Mouse (Mus musculus) left cerebral cortex, adult 2 months (tissue): ENCODE measurements at regions not wholly inside any gene's neighbourhood (a gene's known extent, or its start where the extent isn't known, plus 50 kb on each side); places are given as distances from the start of the nearest gene placed in this dataset.

Experiments used
- DNase-seq, 2 experiments: peaks; one replicate each; pipeline ENCODE4 v3.0.0; 2021 to 2022; ENCODE audit warnings: low spot score in 2 of 2, mixed read lengths in 1 of 2; ENCODE audit errors: extremely low spot score in 1 of 2
- H3K27ac ChIP-seq: fragments of 200-600 bp; 2 replicates; pipeline ENCODE4 v1.8.1; 2022
- H3K4me3 ChIP-seq: fragments of 200-600 bp; 2 replicates; pipeline ENCODE4 v1.8.1; 2022
- CTCF ChIP-seq: fragments of 200-600 bp; IDR thresholded peaks from 2 replicates; pipeline ENCODE4 v1.8.1; 2022; ENCODE audit warnings: antibody characterized with exemption, mild to moderate bottlenecking, moderate library complexity
- intact Hi-C: fragments of 180-260 bp; cut with DNase I; formaldehyde crosslinking; loops from one replicate; pipeline ENCODE4 v1.15.1; 2025

- no peak for DNase-seq
- no peak overlapping the region for H3K4me3 ChIP-seq
- intact Hi-C loops = no loop called here
- H3K27ac ChIP-seq = no peak overlapping the region
- TF ChIP-seq CTCF = no peak
Measured at GRCm38 (mm10) chr12:77179138-77179537, 58.8 kb upstream of the Fut8 start.

GRCm38 (mm10) chr12:77177811-77178578 lies 59.9 kb upstream of the Fut8 start:
- no peak overlapping the region for H3K27ac ChIP-seq
- no peak for DNase-seq
- H3K4me3 ChIP-seq = no peak overlapping the region
- no peak for TF ChIP-seq CTCF
- intact Hi-C loops = no loop called here

- Histone ChIP-seq H3K27ac (no peak overlapping the region), H3K4me3 (no peak overlapping the region)
- intact Hi-C loops = no loop called here
- DNase-seq = no peak
- no peak for TF ChIP-seq CTCF
Measured at GRCm38 (mm10) chr12:77177303-77177702, 60.6 kb upstream of the Fut8 start.

GRCm38 (mm10) chr12:77174032-77174431 lies 63.9 kb upstream of the Fut8 start:
- Histone ChIP-seq H3K4me3 (no peak overlapping the region), H3K27ac (no peak overlapping the region)
- DNase-seq = no peak
- TF ChIP-seq CTCF = no peak
- intact Hi-C loops = no loop called here

DNA sequence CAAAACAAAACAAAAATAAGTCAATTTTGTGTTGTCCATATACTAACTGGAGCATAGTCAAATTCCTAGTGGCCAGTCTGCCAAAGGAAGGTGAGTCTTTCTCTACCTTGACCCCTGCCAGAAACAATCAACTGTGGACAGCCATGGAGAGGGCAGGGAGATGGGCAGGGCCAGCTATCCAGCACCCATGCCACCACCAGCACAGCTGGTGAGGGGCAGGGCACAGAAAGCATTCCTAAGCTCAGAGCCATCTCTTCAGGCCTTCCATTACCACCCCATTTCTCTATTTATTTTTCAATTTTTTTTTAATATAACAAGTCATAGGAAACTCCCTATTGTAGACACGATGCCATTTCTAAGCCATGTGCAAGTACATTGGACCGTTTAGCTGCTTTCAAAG lies 65.4 kb upstream of the Fut8 start:
- intact Hi-C loops = no loop called here
- DNase-seq = no peak
- Histone ChIP-seq H3K27ac (no peak overlapping the region), H3K4me3 (no peak overlapping the region)
- TF ChIP-seq CTCF = no peak

DNA sequence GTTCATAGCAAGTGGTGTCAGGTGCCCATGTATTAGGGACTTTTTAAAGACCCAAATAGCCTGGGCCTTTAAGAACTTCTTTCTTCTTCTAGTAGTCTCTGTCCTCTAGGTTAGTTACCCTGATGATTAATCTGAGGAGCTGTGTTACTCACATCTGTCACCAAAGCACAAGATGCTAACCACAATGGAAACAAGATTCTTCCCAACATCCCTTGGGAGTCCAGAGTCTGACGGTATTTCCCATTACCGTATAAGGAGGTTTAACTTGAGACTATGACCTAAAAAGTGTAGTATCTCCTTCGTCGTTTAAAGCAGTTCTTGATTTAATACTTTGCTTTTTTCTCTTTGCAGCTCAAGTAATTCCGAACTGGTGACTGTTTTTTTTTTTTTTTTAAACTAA lies 67.7 kb upstream of the Fut8 start:
- intact Hi-C loops = no loop called here
- DNase-seq = no peak
- Histone ChIP-seq H3K4me3 (no peak overlapping the region), H3K27ac (no peak overlapping the region)
- no peak for TF ChIP-seq CTCF

- no peak overlapping the region for H3K4me3 ChIP-seq
- intact Hi-C loops = no loop called here
- no peak for TF ChIP-seq CTCF
- DNase-seq = no peak
- no peak overlapping the region for H3K27ac ChIP-seq
Measured at GRCm38 (mm10) chr12:77168367-77168766, 69.6 kb upstream of the Fut8 start.

- DNase-seq = no peak
- intact Hi-C loops = no loop called here
- TF ChIP-seq CTCF = no peak
- no peak overlapping the region for H3K4me3 ChIP-seq
- no peak overlapping the region for H3K27ac ChIP-seq
Measured at GRCm38 (mm10) chr12:77156698-77157097, 81.2 kb upstream of the Fut8 start.

DNA sequence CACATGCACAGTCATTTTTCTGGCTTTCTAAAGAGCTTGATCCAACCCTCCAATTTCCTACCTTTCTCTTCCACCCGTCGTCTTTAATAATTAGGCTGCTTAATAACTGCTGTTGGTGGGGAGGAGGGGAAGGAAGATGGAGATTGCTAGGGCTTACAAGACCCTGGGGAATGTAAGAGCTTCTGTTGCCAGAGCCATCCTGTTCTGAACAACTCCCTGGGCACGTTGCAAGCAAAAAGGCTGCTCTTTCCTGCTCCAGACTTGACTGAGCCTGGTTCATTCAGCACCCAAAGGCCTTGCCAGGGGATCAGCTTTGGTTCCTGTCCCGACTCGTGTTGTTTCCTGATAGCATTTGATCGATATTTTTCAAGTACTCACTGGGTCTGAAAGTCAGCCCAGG lies 82.3 kb upstream of the Fut8 start:
- intact Hi-C loops = no loop called here
- Histone ChIP-seq H3K27ac (no peak overlapping the region), H3K4me3 (no peak overlapping the region)
- TF ChIP-seq CTCF = no peak
- no peak for DNase-seq

DNA sequence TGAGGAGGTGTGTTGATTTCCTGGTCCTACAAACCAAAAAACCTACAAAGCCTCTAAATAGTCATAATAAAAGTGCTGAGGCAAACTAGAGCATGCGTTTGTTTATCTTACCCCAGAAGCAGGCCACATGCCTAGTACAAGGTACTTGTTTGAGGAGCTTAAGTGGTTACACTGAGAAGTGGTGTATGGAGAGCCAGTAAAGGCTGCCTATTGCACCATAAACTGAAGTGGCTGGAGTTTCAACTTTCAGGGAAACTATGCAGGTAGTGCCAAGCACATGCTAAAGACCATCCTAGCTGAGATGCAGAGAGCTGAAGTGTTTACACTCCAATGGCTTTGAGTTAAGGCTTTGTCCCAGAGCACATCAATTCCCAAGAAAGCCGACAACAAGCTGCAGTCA lies 86.5 kb upstream of the Fut8 start:
- no peak for TF ChIP-seq CTCF
- no peak for DNase-seq
- no peak overlapping the region for H3K4me3 ChIP-seq
- intact Hi-C loops = no loop called here
- no peak overlapping the region for H3K27ac ChIP-seq

- intact Hi-C loops = no loop called here
- H3K27ac ChIP-seq = no peak overlapping the region
- no peak for TF ChIP-seq CTCF
- H3K4me3 ChIP-seq = no peak overlapping the region
- DNase-seq = no peak
Measured at GRCm38 (mm10) chr12:77149835-77150234, 88.1 kb upstream of the Fut8 start.

DNA sequence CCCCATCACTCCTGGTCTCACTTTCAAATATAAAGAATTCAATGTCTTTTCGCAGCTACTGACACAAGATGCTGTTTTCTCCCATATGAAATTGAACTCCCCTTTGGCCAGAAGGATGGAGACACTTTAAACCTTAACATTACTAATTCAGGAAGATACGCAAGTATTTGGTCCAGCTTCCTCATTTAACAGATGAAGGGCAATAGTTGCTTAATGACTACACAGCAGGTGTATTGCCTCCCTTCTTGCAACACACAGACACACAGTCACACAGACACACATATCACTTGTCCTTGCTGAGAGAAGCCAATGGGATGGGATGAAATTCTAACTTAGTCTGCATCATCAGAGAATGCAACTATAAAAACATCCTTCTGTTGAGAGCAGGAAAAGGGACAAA lies 89.8 kb upstream of the Fut8 start:
- no peak overlapping the region for H3K4me3 ChIP-seq
- intact Hi-C loops = no loop called here
- H3K27ac ChIP-seq = no peak overlapping the region
- no peak for TF ChIP-seq CTCF
- no peak for DNase-seq

DNA sequence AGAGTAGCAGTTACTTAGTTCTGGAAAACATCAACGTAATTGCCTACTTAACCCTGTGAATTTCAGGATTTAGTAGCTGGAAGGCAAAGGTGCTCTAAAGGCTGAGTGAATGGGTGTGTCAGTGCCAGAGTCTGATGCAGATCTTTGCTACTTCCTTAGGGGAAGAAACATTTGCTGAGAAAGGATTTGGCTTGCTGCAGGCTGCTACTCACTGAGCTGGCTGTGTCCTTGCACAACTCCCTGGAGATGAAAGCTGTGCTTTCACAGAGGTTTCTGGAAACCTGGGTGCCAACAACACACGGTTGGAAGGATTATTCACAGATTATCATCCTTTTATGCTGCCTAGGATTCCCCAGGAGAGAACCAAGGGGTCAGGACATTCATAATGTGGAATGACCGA lies 94.0 kb upstream of the Fut8 start:
- H3K4me3 ChIP-seq = no peak overlapping the region
- intact Hi-C loops = no loop called here
- DNase-seq = no peak
- no peak for TF ChIP-seq CTCF
- H3K27ac ChIP-seq = no peak overlapping the region
